8 mouse cellular contexts compared by ENCODE assay signal in the genomic region with DNA sequence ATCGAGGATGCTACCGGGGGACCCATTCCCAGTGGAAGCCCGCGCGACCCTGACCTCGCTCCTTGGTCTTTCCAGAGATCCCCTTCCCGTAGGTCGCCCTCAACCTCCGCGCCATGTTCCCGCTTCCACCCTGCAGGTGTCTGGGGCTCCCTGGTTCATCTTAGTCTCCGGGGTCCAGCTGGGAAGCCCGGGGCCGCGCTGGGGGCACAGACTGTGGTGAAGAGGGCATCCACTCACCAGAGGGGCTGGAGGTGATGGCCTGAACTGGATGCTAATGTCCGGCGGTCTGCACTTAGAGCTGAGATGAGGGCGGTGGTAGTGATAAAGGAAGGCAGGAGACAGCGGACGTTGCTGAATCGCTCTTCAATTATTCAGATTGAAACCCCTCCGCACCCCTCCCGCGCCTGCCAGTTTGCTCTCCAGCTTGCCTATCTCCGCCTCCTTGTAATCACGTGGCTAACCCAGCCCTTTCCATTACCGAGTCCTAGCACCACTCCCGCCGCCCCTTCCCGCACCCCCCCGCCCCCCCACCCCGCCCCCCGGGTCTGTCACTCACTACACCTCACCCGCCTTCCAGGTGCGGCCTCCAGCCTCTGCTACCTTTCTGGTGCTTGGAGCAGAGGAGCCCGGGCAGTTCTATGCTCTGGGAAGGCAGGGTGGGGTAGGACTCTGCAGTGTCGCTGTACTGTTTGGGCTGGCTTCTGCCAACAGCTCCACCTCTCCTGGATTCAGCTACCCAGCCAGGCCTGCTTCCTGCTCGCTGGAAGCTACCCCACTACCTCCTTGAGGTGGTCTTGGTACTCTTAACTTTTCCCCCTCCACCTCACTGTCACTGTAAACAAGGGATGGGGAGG. TPM values are rescaled to one million over a fixed set of nuclear protein-coding genes. Genes with fewer than 3 reads are reported as not detected.
DNase-seq lines count a peak whose midpoint lies in the region; ATAC-seq lines count a peak whose summit lies in the region.

Gene Slc7a14, minus strand, starts transcription at position 445 of the 854 bp plus-strand sequence.

- peak within 1 kb of the TSS; percentile 29 for H3K4me3 ChIP-seq in kidney, embryonic 16.5 days (ENCODE audit: low read length)
- H3K4me3 ChIP-seq in hindbrain, embryonic 13.5 days: peak within 1 kb of the TSS; percentile 68
- peak within 1 kb of the TSS; percentile 12 for H3K4me3 ChIP-seq in limb, embryonic 13.5 days
- no peak within 1 kb of the TSS; the same call in 1 of the 2 replicates for H3K4me3 ChIP-seq in stomach, embryonic 14.5 days (ENCODE audit: low read depth, low read length)

- H3K27ac ChIP-seq in kidney, embryonic 16.5 days (ENCODE audit: low read length): no peak within 1 kb of the TSS
- peak within 1 kb of the TSS; percentile 81 for H3K27ac ChIP-seq in hindbrain, embryonic 13.5 days
- no peak within 1 kb of the TSS for H3K27ac ChIP-seq in limb, embryonic 13.5 days
- no peak within 1 kb of the TSS for H3K27ac ChIP-seq in stomach, embryonic 14.5 days (ENCODE audit: low read length)

- no peak within 1 kb of the TSS for H3K9ac ChIP-seq in kidney, embryonic 16.5 days (replicated peaks; ENCODE audit: low read length)
- H3K9ac ChIP-seq in hindbrain, embryonic 13.5 days: peak within 1 kb of the TSS; percentile 87
- no peak within 1 kb of the TSS for H3K9ac ChIP-seq in limb, embryonic 13.5 days
- H3K9ac ChIP-seq in stomach, embryonic 14.5 days (replicated peaks; ENCODE audit: low read depth, low read length): no peak within 1 kb of the TSS

- no peak for DNase-seq in kidney, postnatal 25 days
- peak; percentile 17 for DNase-seq in embryo, embryonic 10 days (ENCODE audit: low spot score)
- DNase-seq in ovary, adult 18-20 months (ENCODE audit: low spot score): no peak

- peak within 1 kb of the TSS; percentile 42 for H3K4me2 ChIP-seq in kidney, embryonic 16.5 days (replicated peaks; ENCODE audit: low read depth, low read length)
- H3K4me2 ChIP-seq in hindbrain, embryonic 13.5 days: peak within 1 kb of the TSS; percentile 75
- H3K4me2 ChIP-seq in limb, embryonic 13.5 days (replicated peaks): peak within 1 kb of the TSS; percentile 36
- no peak within 1 kb of the TSS for H3K4me2 ChIP-seq in stomach, embryonic 14.5 days (replicated peaks; ENCODE audit: low read depth, low read length)

- 0 out of 2 replicates have a peak, but pooled peaks cover 3% of the 10 kb centered on the region for H3K4me1 ChIP-seq in kidney, embryonic 16.5 days (ENCODE audit: insufficient read depth, low read length)
- peaks cover 20% of the 10 kb centered on the region for H3K4me1 ChIP-seq in hindbrain, embryonic 13.5 days (replicated peaks)
- 0 out of 2 replicates have a peak, but pooled peaks cover 5% of the 10 kb centered on the region for H3K4me1 ChIP-seq in limb, embryonic 13.5 days
- no peaks in the 10 kb centered on the region for H3K4me1 ChIP-seq in stomach, embryonic 14.5 days (ENCODE audit: control insufficient read depth, insufficient read depth, low read length)

- 2% methylated on average over 33 of the region's 38 CpGs for WGBS in kidney, embryonic 16.5 days
- WGBS in hindbrain, embryonic 13.5 days: 0% methylated on average over 37 of the region's 38 CpGs
- 2% methylated on average over 38 of the region's 38 CpGs for WGBS in limb, embryonic 13.5 days
- WGBS in stomach, embryonic 14.5 days: 1% methylated on average over 29 of the region's 38 CpGs

- peaks cover 25% of the 10 kb centered on the region for H3K27me3 ChIP-seq in kidney, embryonic 16.5 days (ENCODE audit: insufficient read depth, low read length)
- H3K27me3 ChIP-seq in hindbrain, embryonic 13.5 days: peaks cover 24% of the 10 kb centered on the region
- peaks cover 49% of the 10 kb centered on the region for H3K27me3 ChIP-seq in limb, embryonic 13.5 days
- peaks cover 12% of the 10 kb centered on the region; the same call in 1 of the 2 replicates for H3K27me3 ChIP-seq in stomach, embryonic 14.5 days (ENCODE audit: control insufficient read depth, insufficient read depth, low read length)

- H3K9me3 ChIP-seq in kidney, embryonic 16.5 days (ENCODE audit: low read length): no peaks in the 10 kb centered on the region
- H3K9me3 ChIP-seq in hindbrain, embryonic 13.5 days: no peaks in the 10 kb centered on the region
- H3K9me3 ChIP-seq in limb, embryonic 13.5 days: no peaks in the 10 kb centered on the region
- no peaks in the 10 kb centered on the region for H3K9me3 ChIP-seq in stomach, embryonic 14.5 days (ENCODE audit: control insufficient read depth, low read depth, low read length)

- H3K36me3 ChIP-seq in kidney, embryonic 16.5 days (ENCODE audit: insufficient read depth, low read length): no peaks in the 10 kb centered on the region
- H3K36me3 ChIP-seq in hindbrain, embryonic 13.5 days: no peaks in the 10 kb centered on the region
- H3K36me3 ChIP-seq in limb, embryonic 13.5 days: no peaks in the 10 kb centered on the region
- H3K36me3 ChIP-seq in stomach, embryonic 14.5 days (ENCODE audit: control insufficient read depth, insufficient read depth, low read length): no peaks in the 10 kb centered on the region

- peak; percentile 31; the same call in 1 of the 2 replicates for ATAC-seq in kidney, embryonic 16.5 days (ENCODE audit: low FRiP score, low TSS enrichment)
- ATAC-seq in hindbrain, embryonic 13.5 days (ENCODE audit: low FRiP score): peak; percentile 92
- no peak for ATAC-seq in limb, embryonic 13.5 days (ENCODE audit: low FRiP score, low read depth)
- 0 out of 2 replicates have a peak, but pooled peaks have one; percentile 37 for ATAC-seq in stomach, embryonic 14.5 days (ENCODE audit: insufficient number of reproducible peaks, insufficient read depth, low FRiP score, low read depth)
- ATAC-seq in megakaryocyte, adult 5-6 weeks (ENCODE audit: poor library complexity, severe bottlenecking): no peak

RNA-seq across cellular contexts. Expression of gene Slc7a14, which starts in this region (rescaled TPM):
- 0.14 and 0.24 TPM in 2 replicates for polyA plus RNA-seq in kidney, embryonic 16.5 days (2015; fragmentation: Nextera tagmentation; extraction: Ambion mirVana)
- 3.8 and 4.8 TPM in 2 replicates for polyA plus RNA-seq in hindbrain, embryonic 13.5 days (2015; fragmentation: Nextera tagmentation; extraction: Ambion mirVana)
- 0.08 and 0.10 TPM in 2 replicates for polyA plus RNA-seq in limb, embryonic 13.5 days (2015; fragmentation: Nextera tagmentation; extraction: Ambion mirVana)
- 1.3 and 1.6 TPM in 2 replicates for polyA plus RNA-seq in stomach, embryonic 14.5 days (2014; fragmentation: Nextera tagmentation; extraction: Ambion mirVana)
- 0.02 TPM in 1 of 2 replicates, not detected in the other for total RNA-seq in megakaryocyte, adult 5-6 weeks (2015)
- total RNA-seq in megakaryocyte, adult 5-6 weeks (2017): under 0.01 TPM in 1 of 2 replicates, not detected in the other

Comparison
In these comparisons a context has a peak if more than half of its experiments do, and no peak if none do; other contexts are left out.
1. Peak in ATAC-seq, H3K4me3 ChIP-seq and H3K4me2 ChIP-seq in kidney, embryonic 16.5 days; RNA of the gene not detected or under 1 TPM.
2. ATAC-seq: peak in hindbrain, embryonic 13.5 days (single experiment) and stomach, embryonic 14.5 days (single experiment); none in limb, embryonic 13.5 days (single experiment) and megakaryocyte, adult 5-6 weeks (single experiment).